Mouse (Mus musculus): ENCODE measurements around the gene Zbtb46.
"Not testable (repeated sequence)": the region's sequence is repeated elsewhere in the genome, so short reads cannot be mapped to it uniquely, and the experiment has no call there.

Gene Zbtb46

GRCm38 (mm10) chr2:181459153-181459672, at the start of gene Zbtb46:
TSS of gene Zbtb46 (minus strand) at chr2:181459426.
- peak; percentile 82 for DNase-seq

- no peak for DNase-seq
Observed at GRCm38 (mm10) chr2:181498644-181499043, 39.4 kb upstream of the Zbtb46 start.

- DNase-seq = no peak
Observed at GRCm38 (mm10) chr2:181497548-181497875, 38.3 kb upstream of the Zbtb46 start.

- peak; percentile 95 for DNase-seq
Observed at GRCm38 (mm10) chr2:181496831-181497547, 37.8 kb upstream of the Zbtb46 start, which contains the start of gene Tpd52l2. TSS of gene Tpd52l2 (plus strand) at chr2:181497142.

- peak; percentile 67 for DNase-seq
Observed at GRCm38 (mm10) chr2:181496281-181496680, 37.1 kb upstream of the Zbtb46 start.

GRCm38 (mm10) chr2:181495845-181496244, 36.6 kb upstream of the Zbtb46 start:
- not testable (repeated sequence) for DNase-seq

GRCm38 (mm10) chr2:181494266-181494945, 35.2 kb upstream of the Zbtb46 start:
- no peak for DNase-seq

GRCm38 (mm10) chr2:181493156-181493927, 34.1 kb upstream of the Zbtb46 start, which contains the start of gene Abhd16b:
TSS of gene Abhd16b (plus strand) at chr2:181493206.
- DNase-seq = no peak

GRCm38 (mm10) chr2:181492206-181492605, 33.0 kb upstream of the Zbtb46 start:
- no peak for DNase-seq

- no peak for DNase-seq
Observed at GRCm38 (mm10) chr2:181491432-181492205, 32.4 kb upstream of the Zbtb46 start.

GRCm38 (mm10) chr2:181487338-181488277, 28.4 kb upstream of the Zbtb46 start:
- no peak for DNase-seq

- no peak for DNase-seq
Observed at GRCm38 (mm10) chr2:181485741-181486140, 26.5 kb upstream of the Zbtb46 start.

GRCm38 (mm10) chr2:181484456-181485233, 25.4 kb upstream of the Zbtb46 start:
- DNase-seq = no peak

- peak; percentile 74 for DNase-seq
Observed at GRCm38 (mm10) chr2:181483562-181484318, 24.5 kb upstream of the Zbtb46 start.

GRCm38 (mm10) chr2:181483120-181483519, 23.9 kb upstream of the Zbtb46 start:
- DNase-seq = no peak

- DNase-seq = no peak
Observed at GRCm38 (mm10) chr2:181472256-181472827, 13.1 kb upstream of the Zbtb46 start.

GRCm38 (mm10) chr2:181471246-181471645, 12.0 kb upstream of the Zbtb46 start:
- DNase-seq = peak; percentile 45

- DNase-seq = no peak
Observed at GRCm38 (mm10) chr2:181470285-181470684, 11.1 kb upstream of the Zbtb46 start.

- DNase-seq = peak; percentile 41
Observed at GRCm38 (mm10) chr2:181465423-181465822, 6.2 kb upstream of the Zbtb46 start.
